Mouse (Mus musculus) splenic B cell, adult 2 months (primary cell): ENCODE data around the gene Ndufa12.

Source experiments
- DNase-seq: peaks from one replicate; pipeline ENCODE4 v3.0.0-alpha.2; 2011; ENCODE audit warnings: low read depth, low spot score
- H3K27me3 ChIP-seq: 2 replicates; pipeline ENCODE4 v1.6.1; 2012; ENCODE audit warnings: mild to moderate bottlenecking, low read length, moderate library complexity, mixed read lengths; ENCODE audit not compliant: control insufficient read depth, poor library complexity, insufficient read depth, severe bottlenecking
- H3K36me3 ChIP-seq: 2 replicates; pipeline ENCODE4 v1.6.1; 2012; ENCODE audit warnings: mild to moderate bottlenecking, low read length, moderate library complexity, mixed read lengths; ENCODE audit not compliant: control insufficient read depth, poor library complexity, insufficient read depth, severe bottlenecking

Gene Ndufa12

DNA sequence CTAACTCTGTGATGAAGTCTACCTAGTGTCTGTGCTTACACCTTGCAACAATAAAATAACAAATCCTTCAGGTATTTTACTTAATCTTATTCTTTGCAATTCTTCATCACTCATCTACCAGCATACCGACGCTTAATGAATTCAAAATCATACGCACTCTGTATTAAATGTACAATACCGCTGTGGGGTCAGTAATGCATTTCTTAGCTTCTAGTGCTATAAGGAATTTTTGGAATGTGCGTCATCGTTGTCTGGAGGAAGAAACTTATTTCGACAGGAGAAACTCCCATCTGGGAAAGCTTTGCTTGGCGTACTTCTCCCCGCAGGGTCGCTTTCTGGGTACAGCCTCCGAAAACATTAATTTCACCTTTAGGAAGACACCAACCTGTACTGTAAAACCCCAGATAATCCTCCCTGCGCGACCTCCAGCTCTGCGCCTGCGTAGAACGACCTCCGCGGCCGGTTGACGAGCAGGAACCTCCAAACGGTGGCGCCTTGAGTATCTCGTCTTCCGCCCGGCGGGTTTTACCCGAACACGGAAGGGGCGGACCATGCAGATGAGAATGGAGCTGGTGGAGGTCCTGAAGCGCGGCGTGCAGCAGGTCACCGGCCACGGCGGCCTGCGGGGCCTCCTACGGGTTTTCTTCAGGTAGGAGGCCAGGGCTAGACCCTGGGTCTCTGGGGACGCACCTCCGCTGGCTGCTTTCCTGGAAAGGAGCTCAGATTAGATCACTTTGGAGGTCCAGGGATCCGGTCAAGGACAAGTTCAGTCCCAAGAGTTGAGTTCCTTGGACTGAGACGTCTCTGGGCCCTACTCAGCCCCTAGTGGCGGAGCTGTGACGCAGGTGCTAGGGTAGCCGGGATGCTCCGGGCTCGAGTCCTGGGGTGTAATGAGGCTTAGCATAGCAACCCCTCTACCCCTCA is at the start of gene Ndufa12:
Gene Ndufa12, plus strand, starts transcription at position 239 of the 924 bp plus-strand sequence.
- Histone ChIP-seq H3K36me3 (peaks cover 12% of the 10 kb centered on the region), H3K27me3 (no peaks in the 10 kb centered on the region)
- DNase-seq = peak; percentile 95

DNA sequence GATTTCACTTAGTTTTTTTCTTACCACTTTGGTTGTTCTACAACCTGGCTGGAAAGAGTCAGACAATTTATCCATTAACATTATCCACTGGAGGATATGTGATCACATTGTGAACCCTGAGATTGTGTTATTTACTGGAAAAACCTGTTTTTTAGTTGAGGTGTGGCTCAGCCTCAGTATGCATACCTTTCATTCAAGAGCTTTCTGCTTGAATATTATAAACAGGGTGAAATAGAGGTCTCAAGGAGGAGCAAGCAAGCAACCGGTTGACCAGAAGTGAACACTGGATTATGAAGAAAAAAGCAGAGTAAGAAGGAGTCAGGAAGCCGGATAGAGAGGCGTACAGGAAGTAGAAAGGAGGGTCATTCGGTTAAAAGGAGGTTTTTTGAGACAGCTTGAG is 47.0 kb upstream of the Ndufa12 start:
- Histone ChIP-seq H3K36me3 (no peaks in the 10 kb centered on the region), H3K27me3 (no peaks in the 10 kb centered on the region)
- DNase-seq = no peak

DNA sequence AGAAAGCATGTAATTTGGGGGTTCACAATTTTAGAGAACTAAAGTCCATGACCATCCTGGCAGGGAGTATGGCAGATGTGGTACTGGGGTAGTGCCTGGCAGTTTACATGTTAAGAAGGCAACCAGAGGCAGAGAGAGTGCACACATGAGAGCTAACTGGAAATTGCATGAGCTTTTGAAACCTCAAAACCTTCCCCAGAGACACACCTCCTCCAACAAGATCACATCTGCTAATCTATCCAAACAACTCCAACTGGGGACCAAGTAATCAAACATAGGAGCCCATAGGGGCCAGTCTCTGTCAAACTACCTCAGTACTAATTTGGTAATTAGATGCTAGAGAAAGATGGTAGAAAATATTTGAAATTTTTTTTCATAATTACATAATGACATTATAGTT is 44.7 kb upstream of the Ndufa12 start:
- no peaks in the 10 kb centered on the region for H3K36me3 ChIP-seq
- H3K27me3 ChIP-seq = no peaks in the 10 kb centered on the region
- DNase-seq = no peak

DNA sequence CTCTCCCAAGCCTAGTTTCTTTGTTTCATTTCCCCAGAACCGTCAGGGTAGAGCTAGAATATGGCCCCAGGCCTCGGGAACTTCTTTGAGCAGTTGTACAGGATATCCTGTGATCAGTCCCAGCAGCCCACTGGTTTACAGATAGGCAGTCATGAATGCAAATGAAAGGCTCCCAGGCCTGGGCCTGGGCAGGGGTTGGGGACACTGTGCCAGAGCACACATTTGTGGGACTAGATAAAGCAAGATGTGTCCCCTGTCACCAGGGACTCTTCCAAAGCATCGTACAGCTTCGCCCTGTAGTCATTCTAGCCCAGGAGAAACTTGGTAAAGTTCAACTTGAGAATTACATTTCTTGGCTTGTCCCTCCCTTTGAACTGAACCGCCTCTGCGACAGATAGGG is 39.6 kb upstream of the Ndufa12 start:
- Histone ChIP-seq H3K27me3 (no peaks in the 10 kb centered on the region), H3K36me3 (no peaks in the 10 kb centered on the region; the same call in 1 of the 2 replicates)
- DNase-seq = no peak

DNA sequence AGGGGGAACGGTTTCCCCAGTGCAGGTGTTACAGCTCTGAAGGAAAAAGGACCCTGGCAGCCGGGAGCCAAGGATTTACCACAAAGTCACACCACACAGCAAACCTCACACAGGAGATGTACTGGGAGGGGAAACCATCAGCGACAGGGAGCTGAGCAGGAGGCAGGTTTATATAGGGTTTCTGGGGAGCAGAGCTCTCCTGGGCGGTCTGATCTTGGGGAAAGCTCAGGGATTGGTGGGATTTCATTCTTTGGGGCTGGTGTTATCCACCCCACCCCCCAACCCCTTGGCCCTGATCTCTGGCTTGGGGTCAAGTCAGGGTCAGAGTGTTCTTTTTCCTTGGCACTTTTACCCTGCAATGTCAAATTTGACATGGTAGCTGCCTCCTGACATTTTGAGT is 39.1 kb upstream of the Ndufa12 start:
- DNase-seq = no peak
- no peaks in the 10 kb centered on the region for H3K27me3 ChIP-seq
- no peaks in the 10 kb centered on the region; the same call in 1 of the 2 replicates for H3K36me3 ChIP-seq

DNA sequence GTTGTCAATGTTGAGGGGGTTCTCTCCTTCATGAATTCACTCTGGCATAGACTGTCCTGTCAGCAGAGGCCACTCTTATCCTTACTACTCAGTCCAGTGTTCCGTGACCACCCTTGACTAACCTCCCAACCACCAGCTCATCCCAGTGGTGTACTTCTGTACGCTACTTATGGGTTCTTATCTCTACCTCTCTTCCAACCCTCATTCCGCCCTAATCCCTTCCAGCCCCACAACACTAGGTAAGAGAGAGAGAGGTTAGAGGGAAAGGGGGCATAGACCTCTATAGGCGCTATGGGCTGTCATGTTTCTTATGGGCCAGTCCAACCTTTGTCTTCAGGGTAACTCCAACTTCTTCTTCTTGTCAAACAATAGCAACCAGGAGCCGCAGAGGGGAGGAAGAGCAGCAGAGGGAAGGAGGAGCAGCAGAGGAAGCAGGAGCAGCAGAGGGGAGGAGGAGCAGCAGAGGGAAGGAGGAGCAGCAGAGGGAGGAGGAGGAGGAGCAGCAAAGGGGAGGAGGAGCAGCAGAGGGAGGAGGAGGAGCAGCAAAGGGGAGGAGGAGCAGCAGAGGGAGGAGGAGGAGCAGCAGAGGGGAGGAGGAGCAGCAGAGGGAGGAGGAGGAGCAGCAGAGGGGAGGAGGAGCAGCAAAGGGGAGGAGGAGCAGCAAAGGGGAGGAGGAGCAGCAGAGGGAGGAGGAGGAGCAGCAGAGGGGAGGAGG is 37.3 kb upstream of the Ndufa12 start:
- peaks cover under 1% of the 10 kb centered on the region; the same call in 1 of the 2 replicates for H3K36me3 ChIP-seq
- H3K27me3 ChIP-seq = no peaks in the 10 kb centered on the region
- DNase-seq = no peak

DNA sequence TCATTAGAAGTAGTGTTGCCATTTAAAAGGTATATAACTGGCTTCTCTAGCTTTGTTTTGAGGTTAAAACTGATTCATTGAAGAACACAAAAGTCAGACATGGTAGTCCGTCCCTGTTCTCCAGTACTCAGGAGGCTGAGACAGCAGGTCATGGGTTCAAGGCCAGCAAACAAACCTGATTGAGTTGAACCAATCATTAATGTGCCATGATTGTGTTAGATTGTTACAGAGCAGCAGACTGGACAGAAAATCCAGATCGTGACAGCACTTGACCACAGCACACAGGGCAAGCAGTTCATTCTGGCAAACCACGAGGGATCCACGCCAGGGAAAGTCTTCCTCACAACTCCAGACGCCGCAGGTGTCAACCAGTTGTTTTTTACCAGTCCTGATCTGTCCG is 36.5 kb upstream of the Ndufa12 start:
- H3K27me3 ChIP-seq = no peaks in the 10 kb centered on the region
- DNase-seq = no peak
- H3K36me3 ChIP-seq = peaks cover 2% of the 10 kb centered on the region; the same call in 1 of the 2 replicates

DNA sequence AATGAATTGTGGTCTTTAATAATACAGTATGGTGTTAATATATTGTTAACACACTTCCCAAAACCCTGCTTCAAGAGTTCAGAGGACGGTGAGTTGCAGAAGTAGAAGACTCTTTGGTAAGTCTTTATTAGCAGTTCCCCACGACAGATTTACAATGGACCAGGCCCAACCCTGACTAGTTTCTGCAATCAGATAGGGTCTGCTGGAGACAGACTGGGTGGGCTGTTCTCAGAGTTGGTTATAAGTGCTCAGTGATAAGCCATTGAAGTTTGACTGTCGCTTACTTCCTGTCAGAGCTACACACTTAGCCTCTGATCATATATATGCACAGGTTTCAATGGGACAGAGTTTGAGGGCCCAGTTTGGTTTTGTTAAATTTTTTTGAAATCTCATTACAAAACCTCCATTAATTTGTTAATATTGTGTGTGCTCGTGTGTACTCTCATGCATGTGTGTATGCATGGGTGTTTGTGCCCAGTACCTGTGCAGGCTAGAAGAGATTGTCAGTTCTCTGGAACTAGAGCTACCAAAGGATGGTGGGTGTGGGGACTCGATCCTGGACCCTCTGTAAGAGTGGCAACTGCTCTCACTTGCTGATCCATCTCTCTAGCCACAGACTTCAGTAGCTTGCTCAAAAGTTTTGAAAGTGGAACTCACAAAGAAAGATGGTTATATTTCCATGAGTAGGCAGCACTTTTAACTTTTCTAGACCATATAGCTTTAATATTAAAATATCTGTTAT is 34.2 kb upstream of the Ndufa12 start:
- H3K27me3 ChIP-seq = no peaks in the 10 kb centered on the region
- H3K36me3 ChIP-seq = peaks cover 7% of the 10 kb centered on the region; the same call in 1 of the 2 replicates
- no peak for DNase-seq

DNA sequence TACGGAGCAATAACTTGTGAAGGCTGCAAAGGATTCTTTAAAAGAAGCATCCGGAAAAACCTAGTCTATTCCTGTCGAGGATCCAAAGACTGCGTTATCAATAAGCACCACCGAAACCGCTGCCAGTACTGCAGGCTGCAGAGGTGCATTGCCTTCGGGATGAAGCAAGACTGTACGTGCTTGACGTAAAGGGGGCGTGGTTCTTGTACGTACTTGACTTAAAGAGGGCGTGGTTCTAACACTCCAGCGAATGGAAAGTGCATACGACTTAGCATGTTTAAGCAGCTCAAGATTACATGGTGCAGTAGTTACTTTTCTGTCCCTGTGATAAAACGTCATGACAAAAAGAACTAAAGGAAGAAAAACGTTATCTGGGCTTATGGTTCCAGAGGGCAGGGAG is 33.1 kb upstream of the Ndufa12 start:
- DNase-seq = no peak
- H3K36me3 ChIP-seq = peaks cover 7% of the 10 kb centered on the region; the same call in 1 of the 2 replicates
- no peaks in the 10 kb centered on the region for H3K27me3 ChIP-seq

DNA sequence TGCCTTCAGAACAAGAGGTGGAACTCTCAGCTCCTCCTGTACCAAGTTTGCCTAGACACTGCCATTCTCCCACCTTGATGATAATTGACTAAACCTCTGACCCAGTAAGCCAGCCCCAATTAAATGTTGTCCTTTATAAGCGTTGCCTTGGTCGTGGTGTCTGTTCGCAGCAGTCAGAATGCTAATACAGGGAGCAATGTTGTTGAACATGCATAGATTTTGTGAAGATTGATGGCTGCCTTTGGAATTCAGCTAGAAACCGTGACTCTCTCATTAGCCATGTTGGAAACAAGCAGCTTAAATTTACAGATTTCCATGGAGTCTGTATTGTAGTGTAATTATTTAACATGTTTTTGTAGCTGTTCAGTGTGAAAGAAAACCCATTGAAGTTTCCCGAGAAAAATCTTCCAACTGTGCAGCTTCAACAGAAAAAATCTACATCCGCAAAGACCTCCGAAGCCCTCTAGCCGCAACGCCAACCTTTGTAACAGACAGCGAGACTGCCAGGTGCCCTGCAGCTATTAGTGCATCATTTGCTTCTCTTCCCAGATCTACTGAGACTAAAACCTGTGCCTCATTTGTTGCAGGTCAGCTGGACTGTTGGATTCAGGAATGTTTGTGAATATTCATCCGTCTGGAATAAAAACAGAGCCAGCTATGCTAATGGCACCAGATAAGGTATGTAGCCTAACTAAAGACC is 31.3 kb upstream of the Ndufa12 start:
- Histone ChIP-seq H3K27me3 (no peaks in the 10 kb centered on the region), H3K36me3 (peaks cover 7% of the 10 kb centered on the region)
- no peak for DNase-seq

DNA sequence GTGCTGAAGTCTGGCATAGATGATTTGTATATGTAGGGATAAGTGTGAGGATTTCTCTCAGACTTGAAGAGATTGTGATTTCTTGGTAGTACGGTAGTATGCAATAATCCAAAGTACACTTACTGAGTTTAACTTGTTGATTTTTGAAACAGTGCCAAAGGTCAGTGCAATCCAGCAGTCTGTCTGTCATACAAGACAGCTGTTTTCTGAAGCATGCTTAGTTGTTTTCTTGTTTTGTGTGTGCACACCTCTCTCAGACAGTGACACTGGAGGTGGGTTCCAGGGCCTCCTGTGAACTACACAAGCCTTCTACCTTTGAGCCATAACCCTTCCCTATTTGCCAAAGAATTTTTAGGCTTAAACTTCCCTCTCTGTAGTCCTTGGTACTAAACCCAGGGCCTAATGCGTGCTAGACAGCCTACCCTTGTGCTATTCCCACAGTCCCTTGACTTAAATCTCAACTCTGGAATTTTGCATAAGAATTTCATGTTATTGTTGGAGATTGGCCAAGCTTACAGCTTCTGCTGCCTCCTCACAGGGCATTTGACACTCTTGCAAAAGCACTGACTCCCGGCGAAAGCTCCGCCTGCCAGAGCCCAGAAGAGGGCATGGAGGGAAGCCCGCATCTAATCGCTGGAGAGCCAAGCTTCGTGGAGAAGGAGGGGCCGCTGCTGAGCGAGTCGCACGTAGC is 26.9 kb upstream of the Ndufa12 start:
- DNase-seq = no peak
- H3K27me3 ChIP-seq = no peaks in the 10 kb centered on the region
- H3K36me3 ChIP-seq = peaks cover 11% of the 10 kb centered on the region

DNA sequence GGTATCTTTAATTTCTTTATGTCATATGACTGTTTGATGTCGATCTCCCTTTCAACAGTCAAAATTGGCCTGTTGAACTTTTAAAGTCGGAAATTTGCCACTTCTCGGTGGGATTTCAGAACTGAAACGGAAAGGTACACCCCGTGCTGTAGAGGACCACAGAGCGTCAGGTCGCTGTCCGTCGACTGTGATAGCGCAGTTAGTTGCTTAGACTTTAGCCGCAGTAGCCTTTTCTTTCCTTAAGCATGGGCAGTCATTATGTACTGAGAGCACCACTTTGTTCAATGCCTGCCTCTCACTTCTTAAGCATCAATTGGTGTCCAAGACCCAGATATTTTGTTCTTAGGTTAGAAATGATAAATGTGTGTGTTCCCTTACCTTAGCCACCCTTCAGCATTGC is 26.4 kb upstream of the Ndufa12 start:
- Histone ChIP-seq H3K27me3 (no peaks in the 10 kb centered on the region), H3K36me3 (peaks cover 11% of the 10 kb centered on the region)
- DNase-seq = no peak

DNA sequence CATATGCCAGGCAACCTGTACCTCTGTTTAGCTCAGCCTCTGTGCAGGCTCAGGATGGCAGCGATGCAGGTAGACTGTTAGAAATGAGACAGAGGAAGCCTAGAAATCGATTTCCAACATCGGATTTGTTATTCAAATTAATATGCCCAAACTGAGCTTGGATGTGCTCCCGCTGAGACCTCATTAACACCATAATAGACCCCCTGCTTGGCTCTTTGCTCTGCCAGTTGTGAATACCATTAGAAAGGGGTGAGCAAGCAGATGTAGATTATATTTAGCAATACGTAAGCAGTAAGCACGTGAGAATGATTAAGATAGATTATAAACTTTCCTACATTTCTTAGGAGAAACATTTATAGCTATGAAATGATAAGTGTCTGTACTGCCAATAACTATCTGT is 25.8 kb upstream of the Ndufa12 start:
- H3K36me3 ChIP-seq = peaks cover 9% of the 10 kb centered on the region
- H3K27me3 ChIP-seq = no peaks in the 10 kb centered on the region
- DNase-seq = no peak

DNA sequence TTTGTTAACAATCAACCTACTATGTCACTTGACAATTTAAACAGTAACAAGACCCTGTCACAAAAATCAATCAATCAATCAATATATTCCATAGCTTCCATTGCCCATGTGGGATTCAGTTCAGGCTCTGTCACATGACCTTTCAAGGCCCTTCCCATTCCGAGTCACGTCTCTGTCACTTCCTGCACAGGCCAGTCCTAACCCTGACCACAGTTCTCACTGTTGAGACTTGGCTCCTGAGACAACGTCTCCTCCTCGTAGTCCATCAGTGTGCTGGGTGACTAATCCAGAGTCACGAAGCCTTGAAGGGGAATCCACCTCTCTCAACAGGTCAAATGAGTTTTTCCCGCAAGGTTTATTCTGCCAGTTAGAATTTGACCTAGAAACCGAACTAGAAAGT is 23.9 kb upstream of the Ndufa12 start:
- Histone ChIP-seq H3K27me3 (no peaks in the 10 kb centered on the region), H3K36me3 (peaks cover 5% of the 10 kb centered on the region)
- DNase-seq = no peak
